9 mouse cellular contexts compared by ENCODE assay signal in the genomic region with DNA sequence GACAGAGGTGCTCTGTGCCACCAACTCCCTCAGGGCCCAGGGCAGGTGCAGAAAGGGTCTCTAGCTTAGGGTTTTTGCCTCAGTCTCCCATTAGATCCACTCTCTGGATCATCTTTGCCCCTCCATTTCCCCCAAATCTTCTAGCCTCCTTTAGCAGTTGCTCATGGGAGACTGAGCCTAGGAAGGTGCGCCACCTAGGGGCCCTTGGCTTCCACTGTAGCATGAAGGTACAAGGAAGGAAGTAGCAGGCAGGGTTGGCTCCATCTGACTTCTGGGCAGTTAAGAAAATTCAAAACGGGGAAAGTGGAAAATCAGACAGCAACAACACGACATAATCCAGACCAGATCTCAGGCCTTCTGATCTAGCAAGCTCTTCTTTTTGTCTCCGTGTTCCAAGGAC. TPM values are rescaled to one million over a fixed set of nuclear protein-coding genes. Genes with fewer than 3 reads are reported as not detected.
A peak's percentile ranks its signal among the peaks of the same experiment; 100 is the strongest.
DNase-seq lines count a peak whose midpoint lies in the region; ATAC-seq lines count a peak whose summit lies in the region.
"Had no signal": no experiment of that assay in that cellular context is flagged by ENCODE, and none has a peak within 500 bp of the region (broad histone marks: within the 10 kb centered on the region; RNA-seq: fewer than 3 reads in every experiment).

No protein-coding gene starts in this region.

- no peak overlapping the region for H3K27ac ChIP-seq in kidney, embryonic 16.5 days (ENCODE audit: low read length)
- H3K27ac ChIP-seq in neural tube, embryonic 11.5 days (ENCODE audit: low read depth, low read length), result no peak overlapping the region
- H3K27ac ChIP-seq: embryonic facial prominence, embryonic 12.5 days had no signal

- no peaks in the 10 kb centered on the region for H3K36me3 ChIP-seq in kidney, embryonic 16.5 days (ENCODE audit: insufficient read depth, low read length)
- no peaks in the 10 kb centered on the region for H3K36me3 ChIP-seq in neural tube, embryonic 11.5 days (ENCODE audit: control insufficient read depth, insufficient read depth, low read length)
- H3K36me3 ChIP-seq: embryonic facial prominence, embryonic 12.5 days had no signal

- H3K4me3 ChIP-seq in kidney, embryonic 16.5 days (ENCODE audit: low read length), result no peak overlapping the region
- no peak overlapping the region for H3K4me3 ChIP-seq in neural tube, embryonic 11.5 days (ENCODE audit: low read depth, low read length)
- H3K4me3 ChIP-seq: embryonic facial prominence, embryonic 12.5 days had no signal

- H3K9ac ChIP-seq in kidney, embryonic 16.5 days (replicated peaks; ENCODE audit: low read length), result no peak overlapping the region
- H3K9ac ChIP-seq in neural tube, embryonic 11.5 days (ENCODE audit: low read length), result no peak overlapping the region
- H3K9ac ChIP-seq: embryonic facial prominence, embryonic 12.5 days had no signal

- DNase-seq in kidney, adult 18-20 months, result peak; percentile 69
- DNase-seq in adrenal gland, adult 8-10 months, result peak; percentile 28
- peak; percentile 82 for DNase-seq in embryo, embryonic 10.5 days (ENCODE audit: low spot score)
- peak; percentile 46 for DNase-seq in gastrocnemius, postnatal 36 days
- DNase-seq in left cerebral cortex, adult 11 months (ENCODE audit: low spot score), result peak; percentile 38
- peak; percentile 76 for DNase-seq in neural tube, embryonic 11.5 days (ENCODE audit: low spot score)
- DNase-seq in thymus, postnatal 10 days (ENCODE audit: low spot score in 2 of 2), result peak; percentile 4 to 49

- no peak for ATAC-seq in kidney, embryonic 16.5 days (ENCODE audit: low FRiP score, low TSS enrichment)
- ATAC-seq in neural tube, embryonic 11.5 days (ENCODE audit: insufficient read depth, low FRiP score, low TSS enrichment), result no peak

- H3K27me3 ChIP-seq in kidney, embryonic 16.5 days (ENCODE audit: insufficient read depth, low read length), result no peaks in the 10 kb centered on the region
- no peaks in the 10 kb centered on the region for H3K27me3 ChIP-seq in neural tube, embryonic 11.5 days (ENCODE audit: control insufficient read depth, insufficient read depth, low read length)

- no peak overlapping the region for H3K4me2 ChIP-seq in kidney, embryonic 16.5 days (replicated peaks; ENCODE audit: low read depth, low read length)
- no peak overlapping the region for H3K4me2 ChIP-seq in neural tube, embryonic 11.5 days (ENCODE audit: low read depth)
- H3K4me2 ChIP-seq: embryonic facial prominence, embryonic 12.5 days had no signal

- H3K4me1 ChIP-seq in kidney, embryonic 16.5 days (ENCODE audit: insufficient read depth, low read length), result peaks cover 15% of the 10 kb centered on the region
- peaks cover 16% of the 10 kb centered on the region for H3K4me1 ChIP-seq in neural tube, embryonic 11.5 days (ENCODE audit: control insufficient read depth, insufficient read depth, low read length)

- H3K9me3 ChIP-seq in kidney, embryonic 16.5 days (ENCODE audit: low read length), result no peaks in the 10 kb centered on the region
- no peaks in the 10 kb centered on the region for H3K9me3 ChIP-seq in neural tube, embryonic 11.5 days (ENCODE audit: control insufficient read depth, low read length)
- H3K9me3 ChIP-seq: embryonic facial prominence, embryonic 12.5 days had no signal

- intact Hi-C loops in gastrocnemius, postnatal 36 days (cut with DNase I), result loop anchor here (2.0 to 5.0 kb wide), 2 partner anchors 41 to 152 kb away; no protein-coding TSS in a partner anchor

- WGBS in kidney, embryonic 16.5 days, result 12% methylated on average over 4 of the region's 4 CpGs
- 9% methylated on average over 4 of the region's 4 CpGs for WGBS in neural tube, embryonic 11.5 days

RNA-seq across cellular contexts. Expression of gene Scmh1, which starts 36.4 kb away (rescaled TPM):
- 38.0 and 46.7 TPM in 2 replicates for polyA plus RNA-seq in kidney, embryonic 16.5 days (2015; fragmentation: Nextera tagmentation; extraction: Ambion mirVana)
- 10 to 100 TPM; 31.8 to 57.1 (median 47.6) TPM for total RNA-seq in adrenal gland, adult 8-10 months (2022)
- total RNA-seq in gastrocnemius, postnatal 36 days (2021), result 10 to 100 TPM; 37.7 to 39.7 TPM
- polyA plus RNA-seq in neural tube, embryonic 11.5 days (2014; fragmentation: Nextera tagmentation; extraction: Ambion mirVana), result 59.4 and 60.1 TPM in 2 replicates

Comparison
In these comparisons a context has a peak if more than half of its experiments do, and no peak if none do; other contexts are left out.
1. DNase-seq: peak in every context shown above with its lines; median percentile 82 in embryo, embryonic 10.5 days; 76 in neural tube, embryonic 11.5 days; 69 in kidney, adult 18-20 months; 46 in gastrocnemius, postnatal 36 days; 38 in left cerebral cortex, adult 11 months; 28 in adrenal gland, adult 8-10 months; 26 in thymus, postnatal 10 days.